Mouse (Mus musculus): ENCODE measurements at regions not wholly inside any gene's neighbourhood (a gene's known extent, or its start where the extent isn't known, plus 50 kb on each side); places are given as distances from the start of the nearest gene placed in this dataset.
"Not testable (repeated sequence)": the region's sequence is repeated elsewhere in the genome, so short reads cannot be mapped to it uniquely, and the experiment has no call there.

- no peak for DNase-seq (ENCODE audit: inconsistent ontology term)
These were observed 106.6 kb upstream of the Nt5e start for GRCm38 (mm10) chr9:88220360-88220759.

GRCm38 (mm10) chr9:88221276-88221675, 105.7 kb upstream of the Nt5e start:
- DNase-seq (ENCODE audit: inconsistent ontology term) = no peak

GRCm38 (mm10) chr9:88221850-88222353, 105.1 kb upstream of the Nt5e start:
- DNase-seq (ENCODE audit: inconsistent ontology term) = peak; percentile 44

GRCm38 (mm10) chr9:88237126-88237525, 89.9 kb upstream of the Nt5e start:
- DNase-seq (ENCODE audit: inconsistent ontology term) = no peak

GRCm38 (mm10) chr9:88238346-88238745, 88.7 kb upstream of the Nt5e start:
- DNase-seq (ENCODE audit: inconsistent ontology term) = no peak

GRCm38 (mm10) chr9:88240740-88241139, 86.3 kb upstream of the Nt5e start:
- peak; percentile 14 for DNase-seq (ENCODE audit: inconsistent ontology term)

GRCm38 (mm10) chr9:88241203-88241995, 85.6 kb upstream of the Nt5e start:
- DNase-seq (ENCODE audit: inconsistent ontology term) = peak; percentile 77

GRCm38 (mm10) chr9:88242530-88242929, 84.5 kb upstream of the Nt5e start:
- no peak for DNase-seq (ENCODE audit: inconsistent ontology term)

- no peak for DNase-seq (ENCODE audit: inconsistent ontology term)
These were observed 82.5 kb upstream of the Nt5e start for GRCm38 (mm10) chr9:88244492-88244891.

GRCm38 (mm10) chr9:88255948-88256347, 71.0 kb upstream of the Nt5e start:
- DNase-seq (ENCODE audit: inconsistent ontology term) = no peak

GRCm38 (mm10) chr9:88259627-88260026, 67.4 kb upstream of the Nt5e start:
- DNase-seq (ENCODE audit: inconsistent ontology term) = peak; percentile 59

- no peak for DNase-seq (ENCODE audit: inconsistent ontology term)
These were observed 66.8 kb upstream of the Nt5e start for GRCm38 (mm10) chr9:88260072-88260635.

GRCm38 (mm10) chr9:88262461-88262860, 64.5 kb upstream of the Nt5e start:
- no peak for DNase-seq (ENCODE audit: inconsistent ontology term)

GRCm38 (mm10) chr9:88266346-88266745, 60.7 kb upstream of the Nt5e start:
- DNase-seq (ENCODE audit: inconsistent ontology term) = not testable (repeated sequence)

- DNase-seq (ENCODE audit: inconsistent ontology term) = no peak
These were observed 58.2 kb upstream of the Nt5e start for GRCm38 (mm10) chr9:88268811-88269210.

GRCm38 (mm10) chr9:88269216-88269615, 57.8 kb upstream of the Nt5e start:
- DNase-seq (ENCODE audit: inconsistent ontology term) = no peak

GRCm38 (mm10) chr9:88270836-88271235, 56.2 kb upstream of the Nt5e start:
- DNase-seq (ENCODE audit: inconsistent ontology term) = no peak

GRCm38 (mm10) chr9:88273304-88273703, 53.7 kb upstream of the Nt5e start:
- DNase-seq (ENCODE audit: inconsistent ontology term) = no peak

GRCm38 (mm10) chr9:88274040-88274439, 53.0 kb upstream of the Nt5e start:
- peak; percentile 83 for DNase-seq (ENCODE audit: inconsistent ontology term)

- no peak for DNase-seq (ENCODE audit: inconsistent ontology term)
These were observed 52.2 kb upstream of the Nt5e start for GRCm38 (mm10) chr9:88274681-88275336.

- peak; percentile 73 for DNase-seq (ENCODE audit: inconsistent ontology term)
These were observed 50.9 kb upstream of the Nt5e start for GRCm38 (mm10) chr9:88276023-88276568.

GRCm38 (mm10) chr9:88277031-88277430, 50.0 kb upstream of the Nt5e start:
- DNase-seq (ENCODE audit: inconsistent ontology term) = peak; percentile 44
